Mouse (Mus musculus): ENCODE measurements around the gene Frmd4a. TPM values are rescaled to one million over a fixed set of nuclear protein-coding genes. Genes with fewer than 3 reads are reported as not detected.
A peak's percentile ranks its signal among the peaks of the same experiment; 100 is the strongest.

Gene Frmd4a
- polyA plus RNA-seq, 1 experiment from 2014 or later = 33.1 TPM

- Histone ChIP-seq H3K9me3 (replicated peaks) (no peaks in the 10 kb centered on the region), H3K27ac (replicated peaks) (no peak overlapping the region), H3K27me3 (ENCODE audit: low read depth, poor library complexity, severe bottlenecking) (no peaks in the 10 kb centered on the region), H3K36me3 (peaks cover 66% of the 10 kb centered on the region), H3K4me3 (no peak overlapping the region), H3K4me1 (peaks cover 30% of the 10 kb centered on the region)
- WGBS = 99% methylated on average over 2 of the region's 2 CpGs
- no peak for DNase-seq (ENCODE audit: low spot score)
Observed at GRCm38 (mm10) chr2:4487280-4487679, 469.8 kb downstream of the Frmd4a start.

- Histone ChIP-seq H3K36me3 (peaks cover 51% of the 10 kb centered on the region), H3K27me3 (ENCODE audit: low read depth, poor library complexity, severe bottlenecking) (no peaks in the 10 kb centered on the region), H3K4me1 (peaks cover 42% of the 10 kb centered on the region), H3K4me3 (no peak overlapping the region), H3K27ac (replicated peaks) (peak overlapping the region; percentile 7; the same call in 1 of the 2 replicates), H3K9me3 (replicated peaks) (no peaks in the 10 kb centered on the region)
- DNase-seq (ENCODE audit: low spot score) = no peak
- WGBS = 80% methylated on average over 5 of the region's 5 CpGs
Observed at GRCm38 (mm10) chr2:4490845-4491244, 473.3 kb downstream of the Frmd4a start.

- peak overlapping the region; percentile 77 for H3K27ac ChIP-seq (replicated peaks)
- peak; percentile 77 for DNase-seq (ENCODE audit: low spot score)
- peaks cover 42% of the 10 kb centered on the region for H3K4me1 ChIP-seq
- H3K4me3 ChIP-seq = no peak overlapping the region
- peaks cover 56% of the 10 kb centered on the region for H3K36me3 ChIP-seq
- H3K27me3 ChIP-seq (ENCODE audit: low read depth, poor library complexity, severe bottlenecking) = no peaks in the 10 kb centered on the region
- no peaks in the 10 kb centered on the region for H3K9me3 ChIP-seq (replicated peaks)
- 60% methylated on average over 20 of the region's 20 CpGs for WGBS
Observed at GRCm38 (mm10) chr2:4492485-4493481, 475.3 kb downstream of the Frmd4a start.

GRCm38 (mm10) chr2:4494478-4494877, 477.0 kb downstream of the Frmd4a start:
- Histone ChIP-seq H3K4me1 (peaks cover 39% of the 10 kb centered on the region), H3K36me3 (peaks cover 52% of the 10 kb centered on the region), H3K27me3 (ENCODE audit: low read depth, poor library complexity, severe bottlenecking) (no peaks in the 10 kb centered on the region), H3K9me3 (replicated peaks) (no peaks in the 10 kb centered on the region), H3K27ac (replicated peaks) (no peak overlapping the region), H3K4me3 (no peak overlapping the region)
- WGBS = 79% methylated on average over 2 of the region's 2 CpGs
- DNase-seq (ENCODE audit: low spot score) = no peak

GRCm38 (mm10) chr2:4499257-4499656, 481.7 kb downstream of the Frmd4a start:
- H3K27me3 ChIP-seq (ENCODE audit: low read depth, poor library complexity, severe bottlenecking) = no peaks in the 10 kb centered on the region
- no peaks in the 10 kb centered on the region for H3K4me1 ChIP-seq
- H3K36me3 ChIP-seq = peaks cover 78% of the 10 kb centered on the region
- WGBS = 6% methylated on average over 1 of the region's 1 CpGs
- H3K4me3 ChIP-seq = no peak overlapping the region
- peak; percentile 60 for DNase-seq (ENCODE audit: low spot score)
- H3K9me3 ChIP-seq (replicated peaks) = no peaks in the 10 kb centered on the region
- no peak overlapping the region for H3K27ac ChIP-seq (replicated peaks)

- no peak overlapping the region for H3K4me3 ChIP-seq
- no peaks in the 10 kb centered on the region for H3K9me3 ChIP-seq (replicated peaks)
- peaks cover 80% of the 10 kb centered on the region for H3K36me3 ChIP-seq
- no peak overlapping the region for H3K27ac ChIP-seq (replicated peaks)
- H3K27me3 ChIP-seq (ENCODE audit: low read depth, poor library complexity, severe bottlenecking) = no peaks in the 10 kb centered on the region
- 92% methylated on average over 9 of the region's 9 CpGs for WGBS
- H3K4me1 ChIP-seq = no peaks in the 10 kb centered on the region
- DNase-seq (ENCODE audit: low spot score) = no peak
Observed at GRCm38 (mm10) chr2:4499916-4500315, 482.4 kb downstream of the Frmd4a start.

DNA sequence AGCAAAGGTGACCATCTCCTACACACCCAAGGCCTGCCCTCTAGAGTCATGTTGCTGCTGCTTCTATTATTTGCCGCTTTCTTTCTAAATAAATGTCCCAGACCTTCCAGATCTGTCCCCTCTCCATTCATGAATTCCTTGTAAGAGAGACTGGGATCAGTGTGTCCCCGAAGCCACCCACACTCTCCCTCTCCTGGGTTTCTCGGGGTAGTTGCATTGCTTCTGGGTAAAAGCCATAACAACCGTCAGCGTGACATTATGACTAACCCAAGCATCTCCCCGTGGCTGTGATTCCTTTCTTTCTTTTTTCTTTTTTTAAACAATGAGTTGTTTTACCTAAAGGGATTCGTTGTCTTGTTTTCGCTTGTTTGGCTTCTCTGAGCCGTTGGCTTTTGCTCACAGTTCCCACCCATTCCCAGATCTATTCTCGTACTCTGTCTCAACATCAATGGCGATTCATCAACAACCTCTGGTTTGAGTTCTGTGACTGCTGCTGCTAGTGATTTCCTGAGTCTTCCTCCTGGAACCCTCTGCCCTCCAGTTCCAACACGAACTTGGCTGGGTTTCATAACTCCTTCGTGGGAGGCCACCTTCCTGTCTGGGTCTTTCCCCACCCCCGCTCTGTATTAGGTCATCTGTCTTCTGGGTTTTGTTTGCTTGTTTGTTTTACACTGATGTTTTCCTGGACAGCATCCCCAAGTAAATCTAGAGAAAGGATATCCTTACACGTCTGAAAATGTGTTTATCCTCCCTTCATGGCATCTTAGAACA, 483.9 kb downstream of the Frmd4a start:
- DNase-seq (ENCODE audit: low spot score) = no peak
- Histone ChIP-seq H3K4me1 (no peaks in the 10 kb centered on the region), H3K27me3 (ENCODE audit: low read depth, poor library complexity, severe bottlenecking) (no peaks in the 10 kb centered on the region), H3K27ac (replicated peaks) (no peak overlapping the region), H3K4me3 (no peak overlapping the region), H3K9me3 (replicated peaks) (no peaks in the 10 kb centered on the region), H3K36me3 (peaks cover 79% of the 10 kb centered on the region)
- 85% methylated on average over 15 of the region's 15 CpGs for WGBS

- Histone ChIP-seq H3K9me3 (replicated peaks) (no peaks in the 10 kb centered on the region), H3K27me3 (ENCODE audit: low read depth, poor library complexity, severe bottlenecking) (no peaks in the 10 kb centered on the region), H3K27ac (replicated peaks) (no peak overlapping the region), H3K4me3 (no peak overlapping the region), H3K4me1 (no peaks in the 10 kb centered on the region), H3K36me3 (peaks cover 77% of the 10 kb centered on the region)
- no peak for DNase-seq (ENCODE audit: low spot score)
- 92% methylated on average over 10 of the region's 10 CpGs for WGBS
Observed at GRCm38 (mm10) chr2:4504413-4504812, 486.9 kb downstream of the Frmd4a start.

DNA sequence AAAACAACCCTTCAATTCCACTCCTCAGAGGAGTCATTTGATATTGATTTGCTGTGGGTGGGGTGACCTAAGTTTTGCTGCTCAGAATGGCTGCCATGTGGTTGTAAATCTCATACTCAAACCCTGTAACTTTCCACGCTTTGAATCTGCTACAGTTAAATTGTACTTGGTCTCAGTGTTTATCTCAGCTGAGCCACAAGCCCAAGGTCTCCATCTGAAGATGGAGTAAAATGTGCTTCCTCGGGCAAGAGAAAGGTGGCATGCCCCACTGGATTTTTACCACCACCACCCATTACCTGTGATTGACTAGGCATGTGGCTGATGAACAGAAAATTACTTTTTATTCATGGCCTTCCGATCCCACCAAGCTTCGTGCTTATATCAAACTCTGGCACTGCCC, 488.2 kb downstream of the Frmd4a start:
- H3K9me3 ChIP-seq (replicated peaks) = no peaks in the 10 kb centered on the region
- peaks cover 72% of the 10 kb centered on the region for H3K36me3 ChIP-seq
- DNase-seq (ENCODE audit: low spot score) = no peak
- no peak overlapping the region for H3K27ac ChIP-seq (replicated peaks)
- H3K4me1 ChIP-seq = no peaks in the 10 kb centered on the region
- H3K27me3 ChIP-seq (ENCODE audit: low read depth, poor library complexity, severe bottlenecking) = no peaks in the 10 kb centered on the region
- WGBS = 94% methylated on average over 4 of the region's 4 CpGs
- H3K4me3 ChIP-seq = no peak overlapping the region

DNA sequence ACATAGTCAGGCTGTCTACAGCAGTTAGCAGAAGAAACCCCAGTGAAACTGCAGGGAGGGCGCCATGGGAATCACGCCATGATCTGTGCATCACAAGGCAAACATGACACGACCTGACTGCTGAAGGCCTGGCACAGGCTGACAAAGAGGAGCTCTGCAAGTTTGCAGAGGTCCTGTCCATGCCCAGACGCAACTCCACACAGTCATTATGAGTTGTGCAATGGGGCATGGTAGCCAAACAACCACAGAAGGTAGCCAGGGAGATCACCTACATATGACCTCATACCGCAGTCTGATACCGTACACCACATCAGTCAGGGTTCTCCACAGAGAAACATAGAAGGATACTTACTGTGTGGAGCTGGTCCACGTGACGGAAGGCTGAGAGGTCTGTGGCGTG, 489.1 kb downstream of the Frmd4a start:
- Histone ChIP-seq H3K9me3 (replicated peaks) (no peaks in the 10 kb centered on the region), H3K4me3 (no peak overlapping the region), H3K36me3 (peaks cover 62% of the 10 kb centered on the region), H3K4me1 (no peaks in the 10 kb centered on the region), H3K27ac (replicated peaks) (no peak overlapping the region), H3K27me3 (ENCODE audit: low read depth, poor library complexity, severe bottlenecking) (no peaks in the 10 kb centered on the region)
- DNase-seq (ENCODE audit: low spot score) = no peak
- 93% methylated on average over 9 of the region's 9 CpGs for WGBS

DNA sequence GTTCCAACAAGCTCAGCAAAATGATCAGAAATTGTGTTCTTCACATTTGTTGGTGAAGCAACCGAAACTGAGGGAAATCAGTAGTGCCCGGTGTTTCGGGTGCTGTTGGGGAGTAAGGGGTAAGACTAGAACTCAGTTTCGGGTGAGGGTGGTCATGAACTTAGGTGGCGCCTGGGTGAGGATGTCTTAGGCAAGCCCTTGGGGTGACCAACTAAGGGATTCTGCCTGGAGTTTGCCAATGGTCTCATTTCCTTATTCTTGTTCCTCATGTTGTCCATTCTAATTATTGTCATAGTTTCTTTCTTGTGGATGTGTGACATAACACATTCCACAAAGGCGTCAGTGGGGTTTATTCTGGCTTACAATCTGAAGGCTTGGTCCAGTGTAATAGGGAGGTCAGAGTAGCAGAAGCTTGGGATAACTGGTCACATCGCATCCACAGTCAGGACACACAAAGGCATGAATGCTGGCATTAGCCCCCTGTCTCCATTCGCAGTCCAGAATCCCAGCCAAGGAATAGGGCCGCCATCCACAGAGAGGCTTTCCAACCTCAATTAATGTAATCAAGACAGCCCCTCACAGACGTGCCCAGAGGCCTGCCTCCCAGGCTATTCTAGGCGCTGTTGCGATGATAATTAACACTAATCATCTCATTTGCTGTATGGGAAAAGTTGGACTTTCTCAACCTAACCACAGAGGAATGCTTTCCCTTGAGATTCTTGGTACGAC, 490.5 kb downstream of the Frmd4a start:
- Histone ChIP-seq H3K36me3 (peaks cover 58% of the 10 kb centered on the region), H3K9me3 (replicated peaks) (no peaks in the 10 kb centered on the region), H3K27ac (replicated peaks) (no peak overlapping the region), H3K4me1 (peaks cover 6% of the 10 kb centered on the region; the same call in 1 of the 2 replicates), H3K4me3 (no peak overlapping the region), H3K27me3 (ENCODE audit: low read depth, poor library complexity, severe bottlenecking) (no peaks in the 10 kb centered on the region)
- no peak for DNase-seq (ENCODE audit: low spot score)
- WGBS = 91% methylated on average over 13 of the region's 13 CpGs

- no peak overlapping the region for H3K27ac ChIP-seq (replicated peaks)
- peaks cover 6% of the 10 kb centered on the region; the same call in 1 of the 2 replicates for H3K4me1 ChIP-seq
Observed at GRCm38 (mm10) chr2:4508959-4509615, 491.6 kb downstream of the Frmd4a start.

More at GRCm38 (mm10) chr2:4508959-4509615, 491.6 kb downstream of the Frmd4a start:
- Histone ChIP-seq H3K9me3 (replicated peaks) (no peaks in the 10 kb centered on the region), H3K36me3 (peaks cover 57% of the 10 kb centered on the region), H3K27me3 (ENCODE audit: low read depth, poor library complexity, severe bottlenecking) (no peaks in the 10 kb centered on the region), H3K4me3 (no peak overlapping the region)
- WGBS = 90% methylated on average over 10 of the region's 10 CpGs
- no peak for DNase-seq (ENCODE audit: low spot score)

All from midbrain, embryonic 10.5 days (tissue).